Mouse (Mus musculus) hindbrain, postnatal 0 days (tissue): Measurements from ENCODE around the gene Elk4. TPM values are rescaled to one million over a fixed set of nuclear protein-coding genes. Genes with fewer than 3 reads are reported as not detected.

ENCODE experiments used
- ATAC-seq: fragments of 200-750 bp; cut with Nextera tagmentation; 2 replicates; pipeline ENCODE4 v1.8.0; 2017; ENCODE audit warnings: mild to moderate bottlenecking, moderate TSS enrichment, moderate library complexity
- DNase-seq: peaks from one replicate; pipeline ENCODE4 v3.0.0-alpha.2; 2015; ENCODE audit warnings: low spot score
- H3K27ac ChIP-seq: fragments of 300-500 bp; sonication (generic); 2 replicates; pipeline ENCODE4 v1.5.1; 2014; ENCODE audit warnings: mild to moderate bottlenecking
- H3K27me3 ChIP-seq: fragments of 300-500 bp; sonication (generic); 2 replicates; pipeline ENCODE4 v1.6.1; 2014; ENCODE audit warnings: low read length, mixed read lengths; ENCODE audit not compliant: insufficient read depth
- H3K36me3 ChIP-seq: fragments of 300-500 bp; sonication (generic); 2 replicates; pipeline ENCODE4 v1.6.1; 2014; ENCODE audit warnings: low read length, mixed read lengths; ENCODE audit not compliant: insufficient read depth
- H3K4me1 ChIP-seq: fragments of 300-500 bp; sonication (generic); 2 replicates; pipeline ENCODE4 v1.6.1; 2014; ENCODE audit warnings: antibody characterized with exemption, low read length, mixed read lengths; ENCODE audit not compliant: insufficient read depth
- H3K4me2 ChIP-seq: fragments of 300-500 bp; sonication (generic); 2 replicates; pipeline ENCODE4 v1.6.1; 2014; ENCODE audit warnings: low read depth, mild to moderate bottlenecking, low read length, moderate library complexity, mixed read lengths
- H3K4me3 ChIP-seq: fragments of 300-500 bp; sonication (generic); 2 replicates; pipeline ENCODE4 v1.5.1; 2014; ENCODE audit warnings: low read length
- H3K9ac ChIP-seq: fragments of 300-500 bp; sonication (generic); replicated peaks from 2 replicates; pipeline ENCODE4 v1.6.1; 2014; ENCODE audit warnings: mild to moderate bottlenecking, low read length, moderate library complexity, mixed read lengths
- H3K9me3 ChIP-seq: fragments of 300-500 bp; sonication (generic); 2 replicates; pipeline ENCODE4 v1.6.1; 2016; ENCODE audit warnings: low read length, mixed read lengths
- CTCF ChIP-seq: IDR thresholded peaks from 2 replicates; pipeline ENCODE4 v1.5.1; 2016; ENCODE audit warnings: antibody characterized with exemption, control low read depth, low read depth
- WGBS: fragments of 180-500 bp; shearing (Covaris S2); extraction: QIAGEN DNeasy Blood & Tissue Kit; methylation state at CpG from one replicate; pipeline ENCODE4 v1.1.7; 2014; 5-methylcytosine and 5-hydroxymethylcytosine counted together
- polyA plus RNA-seq: library from polyadenylated mRNA; unstranded; fragments of >200 nt; fragmentation: Nextera tagmentation; extraction: Ambion mirVana; gene quantifications from 2 replicates; pipeline ENCODE4 v1.2.1, GENCODE M21; 2015
- total RNA-seq: library from RNA; depleted of rRNA; stranded (reverse); fragments of >200 nt; gene quantifications from 2 replicates; pipeline ENCODE4 v1.2.3, GENCODE M21; 2014

Gene Elk4
- total and polyA plus RNA-seq, 2 experiments from 2014 or later: 8.2 to 22.4 TPM

DNA sequence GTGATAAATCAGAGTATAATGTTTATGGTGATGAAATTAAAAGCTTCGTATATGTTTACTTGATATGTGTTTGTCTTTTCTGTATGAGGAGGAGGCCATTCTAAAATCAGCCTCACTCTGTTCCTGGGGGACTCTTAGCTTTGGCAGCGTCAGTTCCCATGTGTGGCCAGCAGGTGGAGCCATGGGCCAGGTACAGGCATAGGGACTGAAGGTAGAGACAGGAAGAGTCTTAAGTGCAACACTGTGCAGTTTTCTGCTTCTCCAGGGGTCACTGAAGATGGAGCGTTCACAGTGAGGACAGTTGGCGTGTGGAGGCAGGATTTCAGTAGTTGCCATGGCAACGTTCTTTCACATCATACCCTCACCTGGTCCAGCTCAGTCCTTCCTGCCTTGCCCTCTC is 24.5 kb upstream of the Elk4 start:
- DNase-seq (peak; percentile 81), ATAC-seq (peak; percentile 50)
- 22% methylated on average over 5 of the region's 5 CpGs for WGBS
- Histone ChIP-seq H3K4me2 (no peak overlapping the region), H3K9me3 (no peaks in the 10 kb centered on the region), H3K36me3 (no peaks in the 10 kb centered on the region), H3K27me3 (no peaks in the 10 kb centered on the region), H3K9ac (no peak overlapping the region), H3K27ac (no peak overlapping the region), H3K4me1 (no peaks in the 10 kb centered on the region), H3K4me3 (no peak overlapping the region)
- peak; percentile 97 for TF ChIP-seq CTCF

GRCm38 (mm10) chr1:131983806-131984205 is 23.6 kb upstream of the Elk4 start:
- WGBS: 70% methylated on average over 2 of the region's 2 CpGs
- Histone ChIP-seq H3K4me3 (no peak overlapping the region), H3K4me2 (no peak overlapping the region), H3K4me1 (no peaks in the 10 kb centered on the region), H3K36me3 (no peaks in the 10 kb centered on the region), H3K27me3 (no peaks in the 10 kb centered on the region), H3K9me3 (no peaks in the 10 kb centered on the region), H3K27ac (no peak overlapping the region), H3K9ac (no peak overlapping the region)
- no peak for DNase-seq
- no peak for TF ChIP-seq CTCF
- ATAC-seq: no peak

DNA sequence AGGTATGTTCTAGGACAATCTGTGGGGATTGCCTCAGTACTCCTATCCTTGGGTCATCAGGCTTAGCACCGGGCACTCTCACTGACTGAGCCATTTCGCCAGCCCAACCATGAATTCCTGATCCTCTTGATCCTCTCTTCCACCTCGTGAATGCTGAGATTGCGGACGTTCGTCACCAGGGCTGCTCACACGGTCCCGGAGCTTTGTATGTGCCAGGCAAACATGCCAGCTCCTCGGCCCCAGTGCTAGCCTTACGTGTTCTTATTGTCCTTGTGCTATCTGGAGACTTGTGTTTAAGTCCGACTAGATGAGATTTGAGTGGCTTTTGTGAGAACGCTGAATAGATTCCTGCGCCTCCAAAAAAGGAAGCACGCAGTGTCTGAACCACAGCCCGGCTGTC is 20.0 kb upstream of the Elk4 start:
- Histone ChIP-seq H3K9me3 (no peaks in the 10 kb centered on the region), H3K27me3 (no peaks in the 10 kb centered on the region), H3K36me3 (no peaks in the 10 kb centered on the region), H3K4me2 (no peak overlapping the region), H3K4me1 (no peaks in the 10 kb centered on the region), H3K27ac (no peak overlapping the region), H3K4me3 (no peak overlapping the region), H3K9ac (no peak overlapping the region)
- DNase-seq (no peak), ATAC-seq (no peak)
- no peak for TF ChIP-seq CTCF
- 68% methylated on average over 15 of the region's 15 CpGs for WGBS

- H3K4me3 ChIP-seq: no peak overlapping the region
- no peak overlapping the region for H3K4me2 ChIP-seq
- ATAC-seq (no peak), DNase-seq (no peak)
- no peak for TF ChIP-seq CTCF
- H3K36me3 ChIP-seq: no peaks in the 10 kb centered on the region
- WGBS: 85% methylated on average over 4 of the region's 4 CpGs
- no peaks in the 10 kb centered on the region for H3K9me3 ChIP-seq
- no peaks in the 10 kb centered on the region for H3K27me3 ChIP-seq
- no peak overlapping the region for H3K9ac ChIP-seq
- H3K27ac ChIP-seq: no peak overlapping the region
- no peaks in the 10 kb centered on the region for H3K4me1 ChIP-seq
Observed at GRCm38 (mm10) chr1:131989476-131989875, 17.9 kb upstream of the Elk4 start.

DNA sequence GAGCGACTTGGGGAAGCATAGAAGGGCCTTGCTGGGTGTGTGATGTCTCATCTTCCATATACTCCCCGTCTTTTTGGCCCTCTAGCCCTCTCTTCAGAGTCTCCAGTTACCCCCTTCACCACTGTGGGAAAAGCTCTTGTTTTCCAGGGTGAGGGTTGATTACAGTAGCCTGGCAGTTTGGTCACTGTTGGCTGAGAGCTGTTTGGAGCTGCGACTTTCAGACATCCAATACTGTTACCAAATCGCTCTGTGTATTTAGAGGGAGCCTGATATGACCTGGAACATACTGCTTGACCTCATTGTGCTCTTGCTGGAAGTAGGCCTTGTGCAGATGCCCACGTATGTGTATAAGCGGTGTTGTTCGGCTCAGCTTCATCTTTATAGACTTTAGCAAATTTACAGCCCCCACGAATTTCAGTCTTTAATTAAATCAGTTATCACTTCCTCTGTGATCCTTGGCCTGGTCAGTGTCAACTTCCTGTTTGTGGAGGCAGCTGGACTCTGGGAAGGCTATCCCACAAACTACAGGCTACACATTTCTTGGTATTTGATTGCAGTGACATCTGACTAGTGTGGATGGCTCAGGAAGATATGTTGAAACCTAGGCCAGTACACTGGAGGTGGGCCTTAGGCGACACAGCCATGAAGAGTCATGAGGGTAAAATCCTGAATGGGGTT is 17.2 kb upstream of the Elk4 start:
- 90% methylated on average over 9 of the region's 9 CpGs for WGBS
- no peaks in the 10 kb centered on the region for H3K9me3 ChIP-seq

GRCm38 (mm10) chr1:131992561-131993001 is 14.8 kb upstream of the Elk4 start:
- H3K27me3 ChIP-seq: no peaks in the 10 kb centered on the region
- H3K4me3 ChIP-seq: no peak overlapping the region
- WGBS: 84% methylated on average over 7 of the region's 7 CpGs
- DNase-seq (no peak), ATAC-seq (no peak)
- TF ChIP-seq CTCF: no peak
- H3K9me3 ChIP-seq: no peaks in the 10 kb centered on the region
- no peak overlapping the region for H3K9ac ChIP-seq
- no peaks in the 10 kb centered on the region for H3K36me3 ChIP-seq
- H3K4me2 ChIP-seq: no peak overlapping the region
- H3K27ac ChIP-seq: no peak overlapping the region
- H3K4me1 ChIP-seq: no peaks in the 10 kb centered on the region

More for the DNA sequence above, 17.2 kb upstream of the Elk4 start:
- no peak overlapping the region for H3K4me3 ChIP-seq
- H3K27ac ChIP-seq: no peak overlapping the region
- H3K27me3 ChIP-seq: no peaks in the 10 kb centered on the region
- TF ChIP-seq CTCF: no peak
- no peak overlapping the region for H3K9ac ChIP-seq
- DNase-seq (no peak), ATAC-seq (no peak)
- H3K4me2 ChIP-seq: no peak overlapping the region
- no peaks in the 10 kb centered on the region for H3K4me1 ChIP-seq
- no peaks in the 10 kb centered on the region for H3K36me3 ChIP-seq

DNA sequence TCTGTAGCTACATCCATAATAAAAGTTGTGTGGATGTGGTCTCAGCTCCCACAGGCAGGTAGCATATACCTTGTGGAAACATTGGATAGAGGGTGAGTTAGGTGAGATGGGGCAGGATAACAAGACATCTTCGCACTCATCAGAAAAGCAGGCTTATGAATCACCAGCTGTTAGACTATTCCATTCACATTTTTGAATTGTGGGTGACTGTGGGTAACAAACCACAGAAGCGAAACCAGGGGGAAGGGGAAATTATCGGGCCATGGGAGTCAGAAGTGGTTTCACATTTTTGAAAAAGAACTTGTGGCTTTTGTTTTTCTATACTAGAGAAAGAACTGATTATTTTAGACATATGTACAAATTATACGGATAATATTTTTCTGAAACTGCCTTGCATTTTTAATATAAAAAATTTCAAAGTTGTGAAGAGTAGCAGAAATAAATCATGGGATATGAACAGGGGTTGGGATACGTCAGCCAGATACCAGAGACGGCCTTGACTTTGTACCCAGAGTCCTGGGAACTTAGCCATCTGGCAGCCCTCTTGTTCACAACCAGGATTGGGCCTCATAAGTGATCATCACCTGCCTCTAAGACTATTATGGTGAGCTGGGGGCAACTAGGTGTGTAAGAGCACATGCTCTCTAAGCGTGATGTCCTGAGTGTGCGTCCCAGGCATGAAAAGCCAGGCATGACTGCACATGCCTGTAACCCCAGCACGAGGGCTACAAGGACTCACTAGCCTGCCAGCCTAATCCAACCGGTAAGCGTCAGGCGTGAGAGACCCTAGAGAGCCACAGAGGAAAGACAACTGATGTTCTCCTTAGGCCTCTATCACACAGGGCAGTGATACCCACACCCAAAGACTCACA is 14.0 kb upstream of the Elk4 start:
- TF ChIP-seq CTCF: no peak
- Histone ChIP-seq H3K4me2 (no peak overlapping the region), H3K4me3 (no peak overlapping the region), H3K27ac (no peak overlapping the region), H3K27me3 (no peaks in the 10 kb centered on the region), H3K4me1 (no peaks in the 10 kb centered on the region), H3K9me3 (no peaks in the 10 kb centered on the region), H3K9ac (no peak overlapping the region), H3K36me3 (no peaks in the 10 kb centered on the region)
- ATAC-seq (no peak), DNase-seq (no peak)
- WGBS: 86% methylated on average over 12 of the region's 12 CpGs
